Mouse (Mus musculus) ES-Bruce4 (cell line): ENCODE measurements around the gene Pdgfb. TPM values are rescaled to one million over a fixed set of nuclear protein-coding genes. Genes with fewer than 3 reads are reported as not detected.

Experiments
- H3K27ac ChIP-seq: 2 replicates; pipeline ENCODE4 v1.5.1; 2012; ENCODE audit warnings: low read length, inconsistent platforms; ENCODE audit not compliant: insufficient read depth
- H3K27me3 ChIP-seq: 2 replicates; pipeline ENCODE4 v1.6.1; 2012; ENCODE audit warnings: mild to moderate bottlenecking, low read length, inconsistent platforms; ENCODE audit not compliant: control insufficient read depth, poor library complexity, insufficient read depth, severe bottlenecking
- H3K36me3 ChIP-seq: 2 replicates; pipeline ENCODE4 v1.6.1; 2012; ENCODE audit warnings: inconsistent platforms, mild to moderate bottlenecking, low read length, moderate library complexity; ENCODE audit not compliant: control insufficient read depth, poor library complexity, insufficient read depth, severe bottlenecking
- H3K4me1 ChIP-seq: one replicate; pipeline ENCODE4 v1.8.1; 2011; ENCODE audit warnings: low read length; ENCODE audit not compliant: control insufficient read depth, insufficient read depth
- H3K4me3 ChIP-seq: 2 replicates; pipeline ENCODE4 v1.5.1; 2011; ENCODE audit warnings: low read depth, mild to moderate bottlenecking, low read length
- H3K9ac ChIP-seq: 2 replicates; pipeline ENCODE4 v1.6.1; 2012; ENCODE audit warnings: low read depth, mild to moderate bottlenecking, inconsistent platforms; ENCODE audit not compliant: poor library complexity, severe bottlenecking
- H3K9me3 ChIP-seq: replicated peaks from 2 replicates; pipeline ENCODE4 v1.6.1; 2012; ENCODE audit warnings: mild to moderate bottlenecking, low read length, inconsistent platforms; ENCODE audit not compliant: control insufficient read depth, poor library complexity, insufficient read depth, severe bottlenecking
- CTCF ChIP-seq: IDR thresholded peaks from one replicate; pipeline ENCODE4 v1.8.1; 2011; ENCODE audit warnings: low read depth, low read length
- EP300 ChIP-seq: IDR thresholded peaks from 2 replicates; pipeline ENCODE4 v1.6.1; 2011; ENCODE audit warnings: low read depth, low read length; ENCODE audit not compliant: insufficient read depth
- POLR2A ChIP-seq: IDR thresholded peaks from one replicate; pipeline ENCODE4 v1.8.1; 2011; ENCODE audit warnings: low read length; ENCODE audit not compliant: insufficient read depth
- polyA plus RNA-seq: library from polyadenylated mRNA; stranded (reverse); fragments of >200 nt; gene quantifications from 2 replicates; pipeline ENCODE4 v1.2.4, GENCODE M21; 2011; ENCODE audit warnings: low read depth; ENCODE audit not compliant: missing spikeins, insufficient read depth, insufficient read length

Gene Pdgfb
- polyA plus RNA-seq, 1 experiment, result 17.1 TPM

- Histone ChIP-seq H3K4me3 (no peak overlapping the region), H3K36me3 (no peaks in the 10 kb centered on the region), H3K9ac (no peak overlapping the region), H3K9me3 (no peaks in the 10 kb centered on the region; the same call in 1 of the 2 replicates), H3K4me1 (no peaks in the 10 kb centered on the region), H3K27ac (no peak overlapping the region), H3K27me3 (no peaks in the 10 kb centered on the region)
- TF ChIP-seq POLR2A (no peak), EP300 (no peak), CTCF (no peak)
These were observed 14.1 kb upstream of the Pdgfb start for GRCm38 (mm10) chr15:80028862-80029261.

- Histone ChIP-seq H3K9me3 (no peaks in the 10 kb centered on the region; the same call in 1 of the 2 replicates), H3K27ac (no peak overlapping the region), H3K36me3 (no peaks in the 10 kb centered on the region), H3K9ac (no peak overlapping the region), H3K4me3 (no peak overlapping the region), H3K27me3 (no peaks in the 10 kb centered on the region), H3K4me1 (no peaks in the 10 kb centered on the region)
- TF ChIP-seq POLR2A, result no peak
- no peak for TF ChIP-seq EP300
- no peak for TF ChIP-seq CTCF
These were observed 12.0 kb upstream of the Pdgfb start for GRCm38 (mm10) chr15:80026689-80027353.

- H3K9me3 ChIP-seq, result no peaks in the 10 kb centered on the region; the same call in 1 of the 2 replicates
- H3K27me3 ChIP-seq, result no peaks in the 10 kb centered on the region
- H3K9ac ChIP-seq, result no peak overlapping the region
- TF ChIP-seq EP300 (no peak), POLR2A (no peak), CTCF (no peak)
- H3K36me3 ChIP-seq, result no peaks in the 10 kb centered on the region
- no peak overlapping the region for H3K27ac ChIP-seq
- H3K4me3 ChIP-seq, result no peak overlapping the region
- no peaks in the 10 kb centered on the region for H3K4me1 ChIP-seq
These were observed 11.3 kb upstream of the Pdgfb start for GRCm38 (mm10) chr15:80026061-80026460.

GRCm38 (mm10) chr15:80025615-80026014 lies 10.8 kb upstream of the Pdgfb start:
- Histone ChIP-seq H3K4me3 (no peak overlapping the region), H3K36me3 (no peaks in the 10 kb centered on the region), H3K9ac (no peak overlapping the region), H3K27ac (no peak overlapping the region), H3K9me3 (no peaks in the 10 kb centered on the region), H3K27me3 (no peaks in the 10 kb centered on the region), H3K4me1 (no peaks in the 10 kb centered on the region)
- TF ChIP-seq CTCF, result no peak
- TF ChIP-seq POLR2A, result no peak
- no peak for TF ChIP-seq EP300

GRCm38 (mm10) chr15:80024331-80025313 lies 9.8 kb upstream of the Pdgfb start:
- Histone ChIP-seq H3K27ac (no peak overlapping the region), H3K4me3 (no peak overlapping the region), H3K27me3 (no peaks in the 10 kb centered on the region), H3K9me3 (no peaks in the 10 kb centered on the region), H3K36me3 (no peaks in the 10 kb centered on the region), H3K9ac (no peak overlapping the region), H3K4me1 (no peaks in the 10 kb centered on the region)
- TF ChIP-seq CTCF (no peak), EP300 (no peak), POLR2A (no peak)

GRCm38 (mm10) chr15:80020516-80020915 lies 5.7 kb upstream of the Pdgfb start:
- TF ChIP-seq CTCF (no peak), POLR2A (no peak), EP300 (no peak)
- Histone ChIP-seq H3K4me3 (no peak overlapping the region), H3K27ac (no peak overlapping the region), H3K9ac (no peak overlapping the region), H3K27me3 (no peaks in the 10 kb centered on the region), H3K9me3 (no peaks in the 10 kb centered on the region), H3K4me1 (no peaks in the 10 kb centered on the region), H3K36me3 (no peaks in the 10 kb centered on the region)
